8 mouse cellular contexts compared by ENCODE assay signal in genomic region chr3:15154153-15154552, GRCm38 (mm10).
DNase-seq lines count a peak whose midpoint lies in the region; ATAC-seq and TF ChIP-seq lines count a peak whose summit lies in the region.

No protein-coding gene starts in this region.

- WGBS in midbrain, embryonic 15.5 days = 69% methylated on average over 3 of the region's 3 CpGs
- WGBS in midbrain, embryonic 11.5 days = 90% methylated on average over 3 of the region's 3 CpGs
- WGBS in cerebellum, adult 2 months = 6% methylated on average over 3 of the region's 3 CpGs

- no peak for TF ChIP-seq CTCF in cerebellum, adult 2 months (IDR thresholded peaks at IDR 0.05; ENCODE audit: borderline replicate concordance, insufficient read depth, low read depth, low read length)

- no peaks in the 10 kb centered on the region for H3K27me3 ChIP-seq in midbrain, embryonic 15.5 days (replicated peaks)
- H3K27me3 ChIP-seq in midbrain, embryonic 11.5 days (ENCODE audit: control insufficient read depth, insufficient read depth, low read length) = no peaks in the 10 kb centered on the region
- no peaks in the 10 kb centered on the region for H3K27me3 ChIP-seq in cerebellum, adult 2 months (ENCODE audit: control insufficient read depth, insufficient read depth, low read length)

- no peak overlapping the region for H3K4me3 ChIP-seq in midbrain, embryonic 15.5 days
- no peak overlapping the region for H3K4me3 ChIP-seq in midbrain, embryonic 11.5 days (ENCODE audit: low read depth, low read length)
- no peak overlapping the region for H3K4me3 ChIP-seq in cerebellum, adult 2 months (replicated peaks; ENCODE audit: insufficient read depth, low read depth, low read length)

- no peaks in the 10 kb centered on the region for H3K36me3 ChIP-seq in midbrain, embryonic 15.5 days (replicated peaks)
- no peaks in the 10 kb centered on the region for H3K36me3 ChIP-seq in midbrain, embryonic 11.5 days (ENCODE audit: control insufficient read depth, insufficient read depth, low read length)

- no peaks in the 10 kb centered on the region for H3K4me1 ChIP-seq in midbrain, embryonic 15.5 days
- no peaks in the 10 kb centered on the region for H3K4me1 ChIP-seq in midbrain, embryonic 11.5 days (ENCODE audit: control insufficient read depth, insufficient read depth, low read length)
- no peaks in the 10 kb centered on the region; the same call in 1 of the 2 replicates for H3K4me1 ChIP-seq in cerebellum, adult 2 months (ENCODE audit: control insufficient read depth, insufficient read depth, low read length)

- no peak overlapping the region for H3K4me2 ChIP-seq in midbrain, embryonic 15.5 days
- no peak overlapping the region for H3K4me2 ChIP-seq in midbrain, embryonic 11.5 days

- ATAC-seq in midbrain, embryonic 15.5 days (replicated peaks) = peak; percentile 63; the same call in 1 of the 2 replicates
- ATAC-seq in midbrain, embryonic 11.5 days (ENCODE audit: low FRiP score) = no peak
- no peak for ATAC-seq in monocyte, adult 5-6 weeks (replicated peaks; ENCODE audit: insufficient number of reproducible peaks, low FRiP score, low TSS enrichment, poor library complexity, severe bottlenecking)

- intact Hi-C loops in left cerebral cortex, postnatal 10 days (cut with DNase I) = no loop called here

- no peak for DNase-seq in midbrain, embryonic 11.5 days (ENCODE audit: low spot score, missing footprints)
- peak; percentile 78 to 91 for DNase-seq in cerebellum, adult 2 months
- DNase-seq in gastrocnemius, postnatal 4 days (ENCODE audit: low spot score in 2 of 2) = peak; percentile 15 to 16
- peak; percentile 34 to 81 for DNase-seq in left cerebral cortex, postnatal 10 days (ENCODE audit: extremely low spot score in 1 of 2, low spot score in 2 of 2)
- DNase-seq in right cerebral cortex, postnatal 25 days = peak; percentile 58
- no peak for DNase-seq in testis, postnatal 10 days (ENCODE audit: low spot score)

- no peak overlapping the region for H3K27ac ChIP-seq in midbrain, embryonic 15.5 days
- no peak overlapping the region for H3K27ac ChIP-seq in midbrain, embryonic 11.5 days (ENCODE audit: low read depth, low read length)
- no peak overlapping the region for H3K27ac ChIP-seq in cerebellum, adult 2 months (ENCODE audit: insufficient read depth, low read length)

- no peaks in the 10 kb centered on the region for H3K9me3 ChIP-seq in midbrain, embryonic 15.5 days
- H3K9me3 ChIP-seq in midbrain, embryonic 11.5 days (ENCODE audit: control insufficient read depth, low read length) = no peaks in the 10 kb centered on the region

- H3K9ac ChIP-seq in midbrain, embryonic 15.5 days = no peak overlapping the region
- no peak overlapping the region for H3K9ac ChIP-seq in midbrain, embryonic 11.5 days (ENCODE audit: low read length)

- no peak for TF ChIP-seq POLR2A in cerebellum, adult 2 months (IDR thresholded peaks at IDR 0.05; ENCODE audit: borderline replicate concordance, insufficient read depth, low read length)

Comparison
In these comparisons a context has a peak if more than half of its experiments do, and no peak if none do; other contexts are left out.
1. DNase-seq: peak in cerebellum, adult 2 months (2 of 2), gastrocnemius, postnatal 4 days (2 of 2), left cerebral cortex, postnatal 10 days (2 of 2) and right cerebral cortex, postnatal 25 days (single experiment); none in midbrain, embryonic 11.5 days (single experiment) and testis, postnatal 10 days (single experiment).